In the genomic region with DNA sequence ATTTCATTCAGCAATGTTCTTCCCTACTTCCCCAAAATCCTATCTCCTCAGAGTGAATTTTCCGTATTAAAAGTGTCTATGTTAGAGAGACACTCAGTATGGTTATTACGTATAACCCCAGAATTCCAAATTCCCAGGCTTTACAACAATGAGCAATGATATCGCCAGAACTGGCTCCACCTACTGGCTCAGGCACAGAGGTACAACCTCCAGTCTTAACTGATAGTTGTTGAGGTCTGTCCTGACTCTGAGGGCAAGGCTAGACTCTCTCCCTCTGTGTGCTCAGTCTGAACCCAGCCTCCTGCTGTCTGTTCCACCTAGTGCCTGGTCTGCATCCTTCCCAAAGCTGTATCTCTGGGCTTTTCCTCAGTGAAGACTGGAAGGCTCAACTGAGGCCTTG, we compare ENCODE assay signal across 9 mouse cellular contexts. TPM values are rescaled to one million over a fixed set of nuclear protein-coding genes. Genes with fewer than 3 reads are reported as not detected.
DNase-seq lines count a peak whose midpoint lies in the region; ATAC-seq and TF ChIP-seq lines count a peak whose summit lies in the region.
"Had no signal": no experiment of that assay in that cellular context is flagged by ENCODE, and none has a peak within 500 bp of the region (broad histone marks: within the 10 kb centered on the region; RNA-seq: fewer than 3 reads in every experiment).

No protein-coding gene starts in this region.

- no peaks in the 10 kb centered on the region for H3K36me3 ChIP-seq in kidney, embryonic 15.5 days
- H3K36me3 ChIP-seq in kidney, adult 2 months (ENCODE audit: control insufficient read depth, insufficient read depth, low read length), result no peaks in the 10 kb centered on the region
- no peaks in the 10 kb centered on the region for H3K36me3 ChIP-seq in liver, embryonic 14.5 days (replicated peaks; ENCODE audit: control insufficient read depth, insufficient read depth, low read depth)
- no peaks in the 10 kb centered on the region for H3K36me3 ChIP-seq in neural tube, embryonic 15.5 days

- WGBS in kidney, embryonic 15.5 days, result 39% methylated on average over 3 of the region's 3 CpGs
- 23% methylated on average over 3 of the region's 3 CpGs for WGBS in kidney, adult 2 months
- 11% methylated on average over 3 of the region's 3 CpGs for WGBS in liver, embryonic 14.5 days (ENCODE audit: insufficient replicate concordance)
- WGBS in neural tube, embryonic 15.5 days, result 28% methylated on average over 3 of the region's 3 CpGs

- peak; percentile 6 for DNase-seq in kidney, adult 11 months
- DNase-seq in kidney, adult 2 months, result peak; percentile 52
- no peak for DNase-seq in liver, embryonic 14.5 days (ENCODE audit: low read depth in 3 of 3, low spot score in 3 of 3)
- no peak for DNase-seq in cerebellum, adult 8-10 months

- no peak for TF ChIP-seq EP300 in liver, embryonic 14.5 days (IDR thresholded peaks at IDR 0.05; ENCODE audit: low read depth)

- no peaks in the 10 kb centered on the region for H3K27me3 ChIP-seq in kidney, embryonic 15.5 days
- H3K27me3 ChIP-seq in kidney, adult 2 months (replicated peaks; ENCODE audit: control insufficient read depth, insufficient read depth, low read length), result no peaks in the 10 kb centered on the region
- no peaks in the 10 kb centered on the region for H3K27me3 ChIP-seq in liver, embryonic 14.5 days (ENCODE audit: control insufficient read depth, insufficient read depth, low read length)
- no peaks in the 10 kb centered on the region for H3K27me3 ChIP-seq in neural tube, embryonic 15.5 days (replicated peaks)

- no peak overlapping the region for H3K9ac ChIP-seq in kidney, embryonic 15.5 days
- H3K9ac ChIP-seq in liver, embryonic 14.5 days (replicated peaks), result no peak overlapping the region
- H3K9ac ChIP-seq in neural tube, embryonic 15.5 days (replicated peaks), result no peak overlapping the region

- ATAC-seq in kidney, embryonic 15.5 days (replicated peaks; ENCODE audit: low FRiP score), result no peak
- ATAC-seq in activated CD4-positive, CD25-positive, alpha-beta regulatory T cell, adult 4 months, result peak; percentile 46
- ATAC-seq in erythroblast, adult 5-6 weeks (replicated peaks; ENCODE audit: low FRiP score, poor library complexity, severe bottlenecking), result peak; percentile 39; the same call in 1 of the 2 replicates
- ATAC-seq in liver, embryonic 14.5 days (ENCODE audit: insufficient read depth), result no peak
- 0 out of 2 replicates have a peak, but pooled peaks have one; percentile 45 for ATAC-seq in neural tube, embryonic 15.5 days (ENCODE audit: low FRiP score)

- H3K4me2 ChIP-seq in kidney, embryonic 15.5 days, result no peak overlapping the region
- no peak overlapping the region for H3K4me2 ChIP-seq in liver, embryonic 14.5 days (ENCODE audit: low read depth)
- H3K4me2 ChIP-seq in neural tube, embryonic 15.5 days, result no peak overlapping the region; the same call in 1 of the 2 replicates

- no peaks in the 10 kb centered on the region for H3K4me1 ChIP-seq in kidney, embryonic 15.5 days
- no peaks in the 10 kb centered on the region for H3K4me1 ChIP-seq in kidney, adult 2 months (ENCODE audit: control insufficient read depth, insufficient read depth, low read length)
- no peaks in the 10 kb centered on the region for H3K4me1 ChIP-seq in liver, embryonic 14.5 days (replicated peaks; ENCODE audit: control insufficient read depth in 2 of 2, insufficient read depth in 2 of 2, low read length in 1 of 2)
- no peaks in the 10 kb centered on the region for H3K4me1 ChIP-seq in neural tube, embryonic 15.5 days

- no peaks in the 10 kb centered on the region for H3K9me3 ChIP-seq in kidney, embryonic 15.5 days (replicated peaks)
- H3K9me3 ChIP-seq in liver, embryonic 14.5 days (ENCODE audit: control insufficient read depth, low read length), result no peaks in the 10 kb centered on the region
- H3K9me3 ChIP-seq in neural tube, embryonic 15.5 days (replicated peaks), result no peaks in the 10 kb centered on the region

- no peak for TF ChIP-seq POLR2A in kidney, adult 2 months (IDR thresholded peaks at IDR 0.05; ENCODE audit: low read depth, low read length)

- H3K4me3 ChIP-seq in kidney, embryonic 15.5 days (replicated peaks), result no peak overlapping the region
- H3K4me3 ChIP-seq in kidney, adult 2 months (ENCODE audit: insufficient read depth, low read depth, low read length), result no peak overlapping the region
- H3K4me3 ChIP-seq in liver, embryonic 14.5 days (ENCODE audit: insufficient read depth in 1 of 2, low read depth in 2 of 2, low read length in 2 of 2), result no peak overlapping the region
- H3K4me3 ChIP-seq in neural tube, embryonic 15.5 days (replicated peaks), result no peak overlapping the region

- peak; percentile 73 for TF ChIP-seq CTCF in kidney, adult 2 months (conservative IDR thresholded peaks at IDR 0.05; ENCODE audit: insufficient read depth, insufficient read length, low read depth, low read length)
- TF ChIP-seq CTCF in liver, embryonic 14.5 days (IDR thresholded peaks at IDR 0.05; ENCODE audit: low read depth), result peak; percentile 57

- H3K27ac ChIP-seq in kidney, embryonic 15.5 days, result no peak overlapping the region
- no peak overlapping the region for H3K27ac ChIP-seq in kidney, adult 2 months (ENCODE audit: insufficient read depth, low read depth, low read length)
- H3K27ac ChIP-seq in liver, embryonic 14.5 days, result no peak overlapping the region
- H3K27ac ChIP-seq in neural tube, embryonic 15.5 days (replicated peaks), result no peak overlapping the region

RNA-seq across cellular contexts. Expression of gene Dppa1, which starts 2.6 kb away (rescaled TPM):
- polyA plus RNA-seq in kidney, embryonic 15.5 days (2015; fragmentation: Nextera tagmentation; extraction: Ambion mirVana), result not detected in 2 replicates
- not detected for polyA plus RNA-seq in activated CD4-positive, CD25-positive, alpha-beta regulatory T cell, adult 4 months (2017; shearing (Covaris generic))
- total RNA-seq in erythroblast, adult 5-6 weeks (2015; ENCODE audit: low replicate concordance), result not detected in 2 replicates
- total RNA-seq in erythroblast, adult 5-6 weeks (2017; ENCODE audit: low replicate concordance), result not detected in 2 replicates
- polyA plus RNA-seq in kidney, adult 2 months (2012; rRNA removed), result not detected in 2 replicates
- polyA plus RNA-seq in liver, embryonic 14.5 days (2012; rRNA removed), result not detected in 2 replicates
- polyA plus RNA-seq in liver, embryonic 14.5 days (2014; fragmentation: Nextera tagmentation; extraction: Ambion mirVana), result not detected in 2 replicates
- polyA plus RNA-seq in neural tube, embryonic 15.5 days (2015; fragmentation: Nextera tagmentation; extraction: Ambion mirVana), result not detected in 2 replicates
- total RNA-seq: layer of hippocampus, postnatal 25 days had no signal

Comparison
In these comparisons a context has a peak if more than half of its experiments do, and no peak if none do; other contexts are left out.
1. DNase-seq: peak in kidney, adult 11 months (single experiment) and kidney, adult 2 months (single experiment); none in liver, embryonic 14.5 days (0 of 3) and cerebellum, adult 8-10 months (single experiment).
2. ATAC-seq: peak in activated CD4-positive, CD25-positive, alpha-beta regulatory T cell, adult 4 months (single experiment), erythroblast, adult 5-6 weeks (single experiment) and neural tube, embryonic 15.5 days (single experiment); none in kidney, embryonic 15.5 days (single experiment) and liver, embryonic 14.5 days (single experiment).